Mouse (Mus musculus): ENCODE measurements at regions not wholly inside any gene's neighbourhood (a gene's known extent, or its start where the extent isn't known, plus 50 kb on each side); places are given as distances from the start of the nearest gene placed in this dataset.

DNA sequence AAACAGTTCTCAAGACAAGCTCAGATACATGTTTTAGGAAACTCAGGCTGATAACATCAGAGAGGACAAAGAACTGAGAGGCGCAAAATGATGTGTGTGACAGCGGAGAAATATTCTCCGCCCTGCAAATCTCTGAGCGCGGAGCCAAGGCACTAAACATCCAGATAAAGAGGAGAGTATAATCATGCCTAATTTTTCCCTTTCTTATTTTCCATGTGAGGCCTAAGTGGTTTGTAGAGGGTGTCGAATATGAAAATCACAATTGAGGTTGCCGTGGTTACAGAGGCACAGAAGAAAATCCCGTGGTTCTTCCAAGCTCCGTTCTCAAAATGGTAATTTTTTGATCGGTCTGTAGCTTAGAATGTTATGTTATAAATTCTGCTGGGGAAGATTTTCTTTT lies 272.6 kb upstream of the Syt1 start:
- 87% methylated on average over 10 of the region's 10 CpGs for WGBS
- H3K9ac ChIP-seq, result no peak overlapping the region
- no peaks in the 10 kb centered on the region for H3K36me3 ChIP-seq
- H3K27me3 ChIP-seq, result no peaks in the 10 kb centered on the region
- no peak for ATAC-seq (ENCODE audit: low read depth)
- no peak overlapping the region for H3K4me3 ChIP-seq
- H3K27ac ChIP-seq (replicated peaks), result no peak overlapping the region
- no peaks in the 10 kb centered on the region for H3K9me3 ChIP-seq
- no peaks in the 10 kb centered on the region for H3K4me1 ChIP-seq (replicated peaks)
- H3K4me2 ChIP-seq, result no peak overlapping the region

DNA sequence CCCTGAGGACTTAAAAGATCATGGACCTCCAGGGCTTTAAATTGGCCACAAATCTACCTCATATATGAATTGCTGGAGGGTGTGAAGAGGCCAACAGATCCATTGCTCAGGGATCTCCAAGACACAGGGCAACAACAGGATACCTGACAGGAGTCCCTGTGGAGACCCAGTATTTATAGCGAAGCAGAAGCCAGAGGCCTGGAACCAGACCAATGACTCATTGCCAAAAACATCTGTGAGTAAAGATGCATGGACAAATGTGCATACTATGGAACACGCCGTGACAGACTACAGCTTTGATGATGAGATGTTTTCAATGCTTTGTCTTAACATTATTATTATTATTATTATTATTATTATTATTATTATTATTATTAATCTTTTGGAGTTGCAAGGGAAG lies 239.0 kb upstream of the Syt1 start:
- Histone ChIP-seq H3K27ac (replicated peaks) (no peak overlapping the region), H3K4me1 (replicated peaks) (no peaks in the 10 kb centered on the region), H3K36me3 (no peaks in the 10 kb centered on the region), H3K9ac (no peak overlapping the region), H3K4me3 (no peak overlapping the region), H3K4me2 (no peak overlapping the region), H3K9me3 (no peaks in the 10 kb centered on the region), H3K27me3 (no peaks in the 10 kb centered on the region)
- no peak for ATAC-seq (ENCODE audit: low read depth)
- 75% methylated on average over 3 of the region's 3 CpGs for WGBS

- no peak overlapping the region for H3K27ac ChIP-seq (replicated peaks)
- H3K9me3 ChIP-seq, result no peaks in the 10 kb centered on the region
- no peak overlapping the region for H3K4me3 ChIP-seq
- no peaks in the 10 kb centered on the region for H3K27me3 ChIP-seq
- no peak overlapping the region for H3K4me2 ChIP-seq
- ATAC-seq (ENCODE audit: low read depth), result no peak
- H3K4me1 ChIP-seq (replicated peaks), result no peaks in the 10 kb centered on the region
- no peak overlapping the region; the same call in 1 of the 2 replicates for H3K9ac ChIP-seq
- no peaks in the 10 kb centered on the region for H3K36me3 ChIP-seq
- WGBS, result 60% methylated on average over 4 of the region's 4 CpGs
These were observed 235.5 kb upstream of the Syt1 start for GRCm38 (mm10) chr10:109246328-109246727.

- Histone ChIP-seq H3K4me2 (no peak overlapping the region), H3K4me1 (replicated peaks) (no peaks in the 10 kb centered on the region), H3K27ac (replicated peaks) (no peak overlapping the region), H3K36me3 (no peaks in the 10 kb centered on the region), H3K9me3 (no peaks in the 10 kb centered on the region), H3K4me3 (no peak overlapping the region), H3K9ac (no peak overlapping the region), H3K27me3 (no peaks in the 10 kb centered on the region)
- ATAC-seq (ENCODE audit: low read depth), result no peak
- WGBS, result 80% methylated on average over 7 of the region's 7 CpGs
These were observed 226.2 kb upstream of the Syt1 start for GRCm38 (mm10) chr10:109237026-109237425.

GRCm38 (mm10) chr10:109226989-109227388 lies 216.2 kb upstream of the Syt1 start:
- Histone ChIP-seq H3K27me3 (no peaks in the 10 kb centered on the region), H3K9me3 (no peaks in the 10 kb centered on the region), H3K4me1 (replicated peaks) (no peaks in the 10 kb centered on the region), H3K4me3 (no peak overlapping the region), H3K27ac (replicated peaks) (no peak overlapping the region), H3K36me3 (no peaks in the 10 kb centered on the region), H3K9ac (no peak overlapping the region), H3K4me2 (no peak overlapping the region)
- 90% methylated on average over 3 of the region's 3 CpGs for WGBS
- no peak for ATAC-seq (ENCODE audit: low read depth)

DNA sequence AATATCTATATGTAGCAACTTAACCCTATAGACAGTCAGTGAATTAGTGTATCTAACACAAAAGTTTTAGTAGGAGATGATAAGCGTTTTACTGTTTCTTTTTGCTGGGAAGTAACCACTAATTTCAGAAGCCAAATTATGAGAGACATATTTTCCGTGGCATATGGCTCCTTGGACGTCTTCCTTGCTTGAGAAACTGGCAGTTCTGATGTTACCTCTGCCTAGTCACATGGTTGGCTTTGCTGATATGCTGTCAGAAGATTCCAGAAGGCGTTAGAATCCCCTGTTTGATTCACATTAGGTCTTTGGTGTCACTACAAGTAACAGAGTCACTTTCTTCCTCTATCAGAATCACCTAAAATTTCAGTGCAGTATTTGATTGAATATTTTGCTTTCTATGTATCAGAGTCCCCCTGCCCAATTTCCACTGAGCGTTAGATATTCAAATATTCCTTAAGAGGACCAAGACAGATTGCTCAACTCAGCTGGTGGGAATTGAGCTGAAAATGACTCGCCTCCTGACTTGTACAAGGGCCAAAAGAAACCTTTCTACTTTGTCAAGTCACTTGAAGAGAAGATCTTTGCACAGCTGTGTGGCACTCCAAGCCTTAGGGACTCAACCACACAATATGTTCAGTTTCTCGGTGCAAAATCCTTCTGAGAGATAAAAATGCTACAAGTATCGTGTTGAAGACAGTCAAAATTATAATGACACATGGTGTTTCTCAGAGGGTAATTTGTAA lies 178.2 kb upstream of the Syt1 start:
- H3K4me2 ChIP-seq, result no peak overlapping the region
- no peak for ATAC-seq (ENCODE audit: low read depth)
- H3K27me3 ChIP-seq, result no peaks in the 10 kb centered on the region
- no peaks in the 10 kb centered on the region for H3K9me3 ChIP-seq
- H3K36me3 ChIP-seq, result no peaks in the 10 kb centered on the region
- H3K9ac ChIP-seq, result no peak overlapping the region
- H3K4me3 ChIP-seq, result no peak overlapping the region
- WGBS, result 79% methylated on average over 8 of the region's 8 CpGs
- no peaks in the 10 kb centered on the region for H3K4me1 ChIP-seq (replicated peaks)
- H3K27ac ChIP-seq (replicated peaks), result no peak overlapping the region

- H3K27me3 ChIP-seq, result no peaks in the 10 kb centered on the region
- no peak overlapping the region for H3K27ac ChIP-seq (replicated peaks)
- no peaks in the 10 kb centered on the region for H3K9me3 ChIP-seq
- WGBS, result 69% methylated on average over 4 of the region's 4 CpGs
- H3K9ac ChIP-seq, result no peak overlapping the region
- no peaks in the 10 kb centered on the region for H3K4me1 ChIP-seq (replicated peaks)
- H3K4me2 ChIP-seq, result no peak overlapping the region
- no peak overlapping the region for H3K4me3 ChIP-seq
- H3K36me3 ChIP-seq, result no peaks in the 10 kb centered on the region
- no peak for ATAC-seq (ENCODE audit: low read depth)
These were observed 177.5 kb upstream of the Syt1 start for GRCm38 (mm10) chr10:109188252-109188651.

DNA sequence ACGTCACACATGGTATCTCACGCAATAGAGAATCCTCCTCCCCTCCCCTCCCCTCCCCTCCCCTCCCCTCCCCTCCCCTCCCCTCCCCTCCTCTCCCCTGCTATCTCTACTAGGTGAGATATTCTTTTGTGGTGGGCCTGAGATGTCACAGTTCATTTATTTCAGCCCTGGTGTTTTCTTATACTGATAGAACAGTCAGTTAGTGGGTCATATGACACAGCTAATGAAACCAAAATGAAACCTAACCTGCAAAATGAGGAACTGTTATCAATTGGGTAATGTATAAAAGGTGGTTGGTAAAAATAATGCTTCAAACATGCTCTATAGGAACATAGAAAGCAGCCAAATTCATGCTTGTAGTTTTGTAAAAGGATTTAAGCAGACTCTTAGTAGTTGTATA lies 174.5 kb upstream of the Syt1 start:
- no peaks in the 10 kb centered on the region for H3K9me3 ChIP-seq
- no peaks in the 10 kb centered on the region for H3K4me1 ChIP-seq (replicated peaks)
- no peaks in the 10 kb centered on the region for H3K36me3 ChIP-seq
- no peak overlapping the region for H3K27ac ChIP-seq (replicated peaks)
- H3K9ac ChIP-seq, result no peak overlapping the region
- H3K4me3 ChIP-seq, result no peak overlapping the region
- ATAC-seq (ENCODE audit: low read depth), result no peak
- H3K27me3 ChIP-seq, result no peaks in the 10 kb centered on the region
- H3K4me2 ChIP-seq, result no peak overlapping the region
- 58% methylated on average over 2 of the region's 2 CpGs for whole genome bisulfite sequencing

GRCm38 (mm10) chr10:109180527-109180926 lies 169.7 kb upstream of the Syt1 start:
- no peaks in the 10 kb centered on the region for H3K9me3 ChIP-seq
- H3K9ac ChIP-seq, result no peak overlapping the region
- no peaks in the 10 kb centered on the region for H3K36me3 ChIP-seq
- WGBS, result 91% methylated on average over 4 of the region's 4 CpGs
- H3K4me2 ChIP-seq, result no peak overlapping the region
- no peak overlapping the region for H3K27ac ChIP-seq (replicated peaks)
- no peak for ATAC-seq (ENCODE audit: low read depth)
- H3K27me3 ChIP-seq, result no peaks in the 10 kb centered on the region
- no peaks in the 10 kb centered on the region for H3K4me1 ChIP-seq (replicated peaks)
- no peak overlapping the region for H3K4me3 ChIP-seq

DNA sequence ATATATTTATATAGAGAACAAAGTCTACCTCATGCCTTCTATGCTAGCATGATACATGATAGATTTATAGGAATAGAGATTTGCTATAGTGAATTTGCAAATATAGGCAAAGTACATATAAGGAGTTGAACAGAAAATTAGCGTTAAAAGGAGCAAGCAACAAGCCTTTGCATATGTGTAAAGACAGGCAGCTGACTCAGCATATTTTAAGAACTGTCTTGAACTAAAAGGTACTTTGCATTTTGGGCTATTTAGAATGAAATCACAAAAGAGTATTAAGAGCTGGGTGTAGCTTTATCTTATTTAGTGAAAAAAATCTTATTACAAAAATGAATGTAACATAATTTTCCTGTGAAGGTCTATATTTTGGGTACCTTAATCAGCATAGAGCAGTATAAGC lies 149.9 kb upstream of the Syt1 start:
- Histone ChIP-seq H3K9me3 (no peaks in the 10 kb centered on the region), H3K9ac (no peak overlapping the region), H3K27ac (replicated peaks) (no peak overlapping the region), H3K4me1 (replicated peaks) (peaks cover 1% of the 10 kb centered on the region; the same call in 1 of the 2 replicates), H3K4me3 (no peak overlapping the region), H3K27me3 (no peaks in the 10 kb centered on the region), H3K4me2 (no peak overlapping the region), H3K36me3 (no peaks in the 10 kb centered on the region)
- ATAC-seq (ENCODE audit: low read depth), result no peak
- WGBS, result 98% methylated on average over 1 of the region's 1 CpGs

GRCm38 (mm10) chr10:109155768-109156167 lies 145.0 kb upstream of the Syt1 start:
- Histone ChIP-seq H3K4me3 (no peak overlapping the region), H3K36me3 (no peaks in the 10 kb centered on the region), H3K4me1 (replicated peaks) (peaks cover 6% of the 10 kb centered on the region), H3K27me3 (no peaks in the 10 kb centered on the region), H3K9me3 (no peaks in the 10 kb centered on the region), H3K27ac (replicated peaks) (peak overlapping the region; percentile 33; the same call in 1 of the 2 replicates), H3K4me2 (no peak overlapping the region), H3K9ac (no peak overlapping the region)
- ATAC-seq (ENCODE audit: low read depth), result peak; percentile 50
- 52% methylated on average over 5 of the region's 5 CpGs for WGBS

DNA sequence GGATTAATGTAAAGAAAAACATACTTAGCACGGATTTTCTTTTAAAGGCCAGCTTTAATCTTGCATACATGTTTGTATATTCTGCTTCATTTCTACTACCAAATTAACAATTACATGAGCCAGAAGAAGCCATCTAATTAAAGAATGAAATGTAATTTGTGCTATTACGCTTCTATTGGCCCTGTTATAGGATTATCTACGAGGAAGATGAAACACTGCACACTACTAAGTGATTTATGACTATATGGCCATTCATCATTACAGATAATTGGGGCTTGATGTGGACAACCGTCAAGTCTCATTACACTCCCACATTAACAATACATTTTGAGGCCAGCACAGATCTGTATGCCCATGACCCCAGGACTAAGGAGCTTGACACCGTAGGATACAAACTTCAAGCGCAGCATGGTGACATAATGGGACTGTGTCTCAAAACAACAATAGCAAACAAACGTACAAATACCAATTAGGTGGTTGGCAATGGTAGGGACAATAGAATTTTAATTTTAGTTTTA lies 129.7 kb upstream of the Syt1 start:
- Histone ChIP-seq H3K4me1 (replicated peaks) (no peaks in the 10 kb centered on the region), H3K36me3 (no peaks in the 10 kb centered on the region), H3K9me3 (no peaks in the 10 kb centered on the region), H3K27ac (replicated peaks) (no peak overlapping the region), H3K9ac (no peak overlapping the region), H3K4me2 (no peak overlapping the region), H3K4me3 (no peak overlapping the region), H3K27me3 (no peaks in the 10 kb centered on the region)
- no peak for ATAC-seq (ENCODE audit: low read depth)
- 67% methylated on average over 7 of the region's 7 CpGs for WGBS

Data from neural tube, embryonic 13.5 days (tissue).